Mouse (Mus musculus): Measurements from ENCODE around the gene Sh3yl1. TPM values are rescaled to one million over a fixed set of nuclear protein-coding genes. Genes with fewer than 3 reads are reported as not detected.

The Sh3yl1 gene
- total RNA-seq (2021): 10 to 100 TPM; 20.4 to 21.5 TPM

GRCm38 (mm10) chr12:30911261-30912047 is at the start of gene Sh3yl1, which contains the start of gene Acp1:
Gene Sh3yl1, plus strand, starts transcription at chr12:30911668.
Gene Acp1, minus strand, starts transcription at chr12:30911589.
- intact Hi-C loops (cut with DNase I): no loop called here
- DNase-seq (ENCODE audit: extremely low spot score in 1 of 2, low spot score in 2 of 2): peak; percentile 92 to 95

GRCm38 (mm10) chr12:30864347-30864746 is 47.1 kb upstream of the Sh3yl1 start:
- DNase-seq (ENCODE audit: extremely low spot score in 1 of 2, low spot score in 2 of 2): no peak
- intact Hi-C loops (cut with DNase I): no loop called here

- no peak for DNase-seq (ENCODE audit: extremely low spot score in 1 of 2, low spot score in 2 of 2)
- intact Hi-C loops (cut with DNase I): no loop called here
These were observed 45.7 kb upstream of the Sh3yl1 start for GRCm38 (mm10) chr12:30865781-30866180.

GRCm38 (mm10) chr12:30879447-30879846 is 32.0 kb upstream of the Sh3yl1 start:
- intact Hi-C loops (cut with DNase I): no loop called here

GRCm38 (mm10) chr12:30883592-30883985 is 27.9 kb upstream of the Sh3yl1 start:
- intact Hi-C loops (cut with DNase I): loop anchor here (10.0 kb wide), 2 partner anchors 189 to 839 kb away; no protein-coding TSS in a partner anchor

More at GRCm38 (mm10) chr12:30879447-30879846, 32.0 kb upstream of the Sh3yl1 start:
- no peak for DNase-seq (ENCODE audit: extremely low spot score in 1 of 2, low spot score in 2 of 2)

GRCm38 (mm10) chr12:30883986-30884621 is 27.4 kb upstream of the Sh3yl1 start, which contains the start of gene Alkal2:
Gene Alkal2, plus strand, starts transcription at chr12:30884322.
- intact Hi-C loops (cut with DNase I): loop anchor here (10.0 kb wide), 2 partner anchors 189 to 839 kb away; no protein-coding TSS in a partner anchor
- peak in 1 of 2 experiments; percentile 30 for DNase-seq (ENCODE audit: extremely low spot score in 1 of 2, low spot score in 2 of 2)

More at GRCm38 (mm10) chr12:30883592-30883985, 27.9 kb upstream of the Sh3yl1 start:
- no peak for DNase-seq (ENCODE audit: extremely low spot score in 1 of 2, low spot score in 2 of 2)

GRCm38 (mm10) chr12:30884622-30885230 is 26.7 kb upstream of the Sh3yl1 start:
- intact Hi-C loops (cut with DNase I): loop anchor here (10.0 kb wide), 2 partner anchors 190 to 840 kb away; no protein-coding TSS in a partner anchor
- DNase-seq (ENCODE audit: extremely low spot score in 1 of 2, low spot score in 2 of 2): peak in 1 of 2 experiments; percentile 19

- intact Hi-C loops (cut with DNase I): loop anchor here (10.0 kb wide), 2 partner anchors 191 to 841 kb away; no protein-coding TSS in a partner anchor
- DNase-seq (ENCODE audit: extremely low spot score in 1 of 2, low spot score in 2 of 2): no peak
These were observed 25.6 kb upstream of the Sh3yl1 start for GRCm38 (mm10) chr12:30885891-30886290.

- intact Hi-C loops (cut with DNase I): loop anchor here (10.0 kb wide), 2 partner anchors 193 to 843 kb away; no protein-coding TSS in a partner anchor
- DNase-seq (ENCODE audit: extremely low spot score in 1 of 2, low spot score in 2 of 2): no peak
These were observed 23.5 kb upstream of the Sh3yl1 start for GRCm38 (mm10) chr12:30888003-30888402.

- peak; percentile 66 to 71 for DNase-seq (ENCODE audit: extremely low spot score in 1 of 2, low spot score in 2 of 2)
- intact Hi-C loops (cut with DNase I): loop anchor here (2.0 kb wide), 1 partner anchor 293 kb away; no protein-coding TSS in a partner anchor
These were observed 21.4 kb upstream of the Sh3yl1 start for GRCm38 (mm10) chr12:30890067-30890466.

- intact Hi-C loops (cut with DNase I): loop anchor here (2.0 kb wide), 1 partner anchor 295 kb away; no protein-coding TSS in a partner anchor
- no peak for DNase-seq (ENCODE audit: extremely low spot score in 1 of 2, low spot score in 2 of 2)
These were observed 20.0 kb upstream of the Sh3yl1 start for GRCm38 (mm10) chr12:30891438-30891837.

- no peak for DNase-seq (ENCODE audit: extremely low spot score in 1 of 2, low spot score in 2 of 2)
- intact Hi-C loops (cut with DNase I): no loop called here
These were observed 14.4 kb upstream of the Sh3yl1 start for GRCm38 (mm10) chr12:30897039-30897438.

- DNase-seq (ENCODE audit: extremely low spot score in 1 of 2, low spot score in 2 of 2): no peak
- intact Hi-C loops (cut with DNase I): no loop called here
These were observed 2.8 kb upstream of the Sh3yl1 start for GRCm38 (mm10) chr12:30908658-30909057.

GRCm38 (mm10) chr12:30909881-30910280 is 1.6 kb upstream of the Sh3yl1 start:
- intact Hi-C loops (cut with DNase I): no loop called here
- no peak for DNase-seq (ENCODE audit: extremely low spot score in 1 of 2, low spot score in 2 of 2)

- intact Hi-C loops (cut with DNase I): no loop called here
- DNase-seq (ENCODE audit: extremely low spot score in 1 of 2, low spot score in 2 of 2): no peak
These were observed 608 bp upstream of the Sh3yl1 start for GRCm38 (mm10) chr12:30910860-30911259.

GRCm38 (mm10) chr12:30912048-30912381 is 547 bp downstream of the Sh3yl1 start:
- peak; percentile 39 to 41 for DNase-seq (ENCODE audit: extremely low spot score in 1 of 2, low spot score in 2 of 2)
- intact Hi-C loops (cut with DNase I): no loop called here

GRCm38 (mm10) chr12:30912840-30913239 is 1.4 kb downstream of the Sh3yl1 start:
- intact Hi-C loops (cut with DNase I): no loop called here
- no peak for DNase-seq (ENCODE audit: extremely low spot score in 1 of 2, low spot score in 2 of 2)

GRCm38 (mm10) chr12:30922401-30922800 is 10.9 kb downstream of the Sh3yl1 start:
- no peak for DNase-seq (ENCODE audit: extremely low spot score in 1 of 2, low spot score in 2 of 2)
- intact Hi-C loops (cut with DNase I): no loop called here

GRCm38 (mm10) chr12:30928182-30928581 is 16.7 kb downstream of the Sh3yl1 start:
- no peak for DNase-seq (ENCODE audit: extremely low spot score in 1 of 2, low spot score in 2 of 2)
- intact Hi-C loops (cut with DNase I): no loop called here
